Mouse (Mus musculus) embryonic facial prominence, embryonic 15.5 days (tissue): ENCODE measurements around the gene Wwc2. TPM values are rescaled to one million over a fixed set of nuclear protein-coding genes. Genes with fewer than 3 reads are reported as not detected.
A peak's percentile ranks its signal among the peaks of the same experiment; 100 is the strongest.

ENCODE experiments used
- ATAC-seq: fragments of 200-750 bp; cut with Nextera tagmentation; 2 replicates; pipeline ENCODE4 v1.8.0; 2017; ENCODE audit warnings: low read depth, moderate TSS enrichment; ENCODE audit not compliant: insufficient number of reproducible peaks, low FRiP score, low TSS enrichment
- H3K27ac ChIP-seq: fragments of 300-500 bp; sonication (generic); replicated peaks from 2 replicates; pipeline ENCODE4 v1.5.1; 2015; ENCODE audit warnings: mild to moderate bottlenecking, inconsistent platforms
- H3K27me3 ChIP-seq: fragments of 300-500 bp; sonication (generic); 2 replicates; pipeline ENCODE4 v1.6.1; 2015; ENCODE audit warnings: inconsistent platforms
- H3K36me3 ChIP-seq: fragments of 300-500 bp; sonication (generic); 2 replicates; pipeline ENCODE4 v1.6.1; 2015; ENCODE audit warnings: mild to moderate bottlenecking, inconsistent platforms
- H3K4me1 ChIP-seq: fragments of 300-500 bp; sonication (generic); 2 replicates; pipeline ENCODE4 v1.6.1; 2015; ENCODE audit warnings: inconsistent platforms
- H3K4me2 ChIP-seq: fragments of 300-500 bp; sonication (generic); replicated peaks from 2 replicates; pipeline ENCODE4 v1.6.1; 2015; ENCODE audit warnings: mild to moderate bottlenecking, inconsistent platforms
- H3K4me3 ChIP-seq: fragments of 300-500 bp; sonication (generic); replicated peaks from 2 replicates; pipeline ENCODE4 v1.5.1; 2015; ENCODE audit warnings: mild to moderate bottlenecking, inconsistent platforms
- H3K9ac ChIP-seq: fragments of 300-500 bp; sonication (generic); 2 replicates; pipeline ENCODE4 v1.6.1; 2015; ENCODE audit warnings: inconsistent platforms
- H3K9me3 ChIP-seq: fragments of 300-500 bp; sonication (generic); replicated peaks from 2 replicates; pipeline ENCODE4 v1.6.1; 2016; ENCODE audit warnings: inconsistent platforms
- WGBS: fragments of 180-500 bp; shearing (Covaris S2); methylation state at CpG from one replicate; pipeline ENCODE4 v1.1.7; 2015; 5-methylcytosine and 5-hydroxymethylcytosine counted together
- polyA plus RNA-seq: library from polyadenylated mRNA; unstranded; fragments of >200 nt; fragmentation: Nextera tagmentation; extraction: Ambion mirVana; gene quantifications from 2 replicates; pipeline ENCODE4 v1.2.1, GENCODE M21; 2015

The Wwc2 gene
- polyA plus RNA-seq, 1 experiment from 2014 or later, result 12.0 TPM

- no peak overlapping the region for H3K4me2 ChIP-seq
- H3K27ac ChIP-seq, result no peak overlapping the region
- no peaks in the 10 kb centered on the region for H3K36me3 ChIP-seq
- no peaks in the 10 kb centered on the region for H3K9me3 ChIP-seq
- WGBS, result 81% methylated on average over 14 of the region's 14 CpGs
- no peaks in the 10 kb centered on the region for H3K27me3 ChIP-seq
- ATAC-seq, result no peak
- H3K4me3 ChIP-seq, result no peak overlapping the region
- no peaks in the 10 kb centered on the region for H3K4me1 ChIP-seq
- H3K9ac ChIP-seq, result no peak overlapping the region
These were observed 20.3 kb upstream of the Wwc2 start for GRCm38 (mm10) chr8:48010977-48011376.

- no peak overlapping the region for H3K4me3 ChIP-seq
- H3K4me2 ChIP-seq, result no peak overlapping the region
- no peaks in the 10 kb centered on the region for H3K9me3 ChIP-seq
- H3K27me3 ChIP-seq, result no peaks in the 10 kb centered on the region
- 89% methylated on average over 15 of the region's 15 CpGs for WGBS
- H3K36me3 ChIP-seq, result no peaks in the 10 kb centered on the region
- no peaks in the 10 kb centered on the region for H3K4me1 ChIP-seq
- no peak overlapping the region for H3K27ac ChIP-seq
- no peak for ATAC-seq
- no peak overlapping the region for H3K9ac ChIP-seq
These were observed 18.7 kb upstream of the Wwc2 start for GRCm38 (mm10) chr8:48009399-48009798.

DNA sequence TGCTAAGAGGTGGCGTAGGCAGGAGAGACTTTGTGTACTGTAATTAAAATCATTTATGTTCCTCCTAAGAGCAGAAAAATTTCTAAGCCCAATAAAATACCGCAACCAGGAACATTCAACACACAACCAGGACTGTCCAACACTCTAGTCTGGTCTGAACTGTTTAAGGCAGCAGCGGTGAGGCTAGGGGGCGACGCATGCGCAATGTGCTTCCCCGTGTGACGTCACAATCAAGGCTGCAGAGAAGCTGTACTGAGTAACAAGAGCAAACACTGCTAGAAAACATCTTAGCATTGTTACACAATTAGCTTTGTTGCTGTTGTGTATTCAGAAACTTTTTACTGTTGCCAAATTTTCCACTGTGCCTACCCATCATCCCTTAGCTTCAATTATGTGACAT, 18.2 kb upstream of the Wwc2 start:
- Histone ChIP-seq H3K27me3 (no peaks in the 10 kb centered on the region), H3K9ac (no peak overlapping the region), H3K4me3 (no peak overlapping the region), H3K4me1 (no peaks in the 10 kb centered on the region), H3K27ac (no peak overlapping the region), H3K4me2 (no peak overlapping the region), H3K9me3 (no peaks in the 10 kb centered on the region), H3K36me3 (no peaks in the 10 kb centered on the region)
- WGBS, result 77% methylated on average over 8 of the region's 8 CpGs
- no peak for ATAC-seq

DNA sequence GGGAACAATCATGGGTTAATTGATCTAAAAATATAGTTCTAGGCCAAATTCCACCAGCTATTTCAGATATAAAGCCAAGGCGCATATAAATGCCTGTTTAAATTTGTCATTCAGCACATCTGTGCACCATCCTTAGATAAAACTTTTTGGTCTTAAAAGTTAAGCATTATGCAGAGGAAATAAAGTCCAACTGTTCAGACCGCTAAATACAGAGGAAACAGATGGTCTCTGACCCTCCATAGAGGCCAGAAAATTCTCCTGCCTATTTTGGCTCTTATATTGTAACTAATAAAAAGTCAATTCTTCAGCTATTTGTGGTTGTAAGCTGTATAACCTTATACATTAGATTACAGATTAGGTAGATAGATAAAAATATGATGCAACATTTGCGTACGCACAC, 16.1 kb upstream of the Wwc2 start:
- no peak for ATAC-seq
- H3K9me3 ChIP-seq, result no peaks in the 10 kb centered on the region

DNA sequence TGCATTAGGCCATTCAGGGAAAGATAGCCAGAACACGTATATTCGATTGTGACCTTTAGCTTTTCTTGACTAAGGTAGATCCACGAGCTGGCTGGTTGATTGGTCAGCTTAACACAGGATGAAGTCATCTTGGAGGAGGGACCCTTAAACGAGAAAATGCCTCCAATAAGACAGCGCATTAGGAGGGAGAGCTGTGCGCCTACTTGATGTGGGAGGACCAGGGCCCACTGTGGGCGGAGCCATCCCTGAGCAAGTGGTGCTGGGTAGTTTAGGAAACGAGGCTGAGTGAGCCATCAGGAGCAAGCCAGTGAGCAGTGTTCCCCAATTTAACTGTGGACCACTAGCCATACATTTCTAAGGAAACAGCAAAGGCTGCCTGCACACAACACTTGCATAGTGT, 11.8 kb upstream of the Wwc2 start:
- no peak for ATAC-seq
- no peak overlapping the region for H3K27ac ChIP-seq

More for the DNA sequence above, 16.1 kb upstream of the Wwc2 start:
- 70% methylated on average over 4 of the region's 4 CpGs for WGBS
- Histone ChIP-seq H3K27me3 (no peaks in the 10 kb centered on the region), H3K36me3 (no peaks in the 10 kb centered on the region), H3K4me1 (no peaks in the 10 kb centered on the region), H3K9ac (no peak overlapping the region), H3K4me3 (no peak overlapping the region), H3K4me2 (no peak overlapping the region), H3K27ac (no peak overlapping the region)

GRCm38 (mm10) chr8:48001395-48001794, 10.7 kb upstream of the Wwc2 start:
- Histone ChIP-seq H3K9me3 (no peaks in the 10 kb centered on the region), H3K4me1 (no peaks in the 10 kb centered on the region), H3K36me3 (no peaks in the 10 kb centered on the region), H3K9ac (no peak overlapping the region), H3K4me2 (no peak overlapping the region), H3K27me3 (no peaks in the 10 kb centered on the region), H3K27ac (no peak overlapping the region), H3K4me3 (no peak overlapping the region)
- no peak for ATAC-seq
- WGBS, result 94% methylated on average over 6 of the region's 6 CpGs

More for the DNA sequence above, 11.8 kb upstream of the Wwc2 start:
- Histone ChIP-seq H3K9ac (no peak overlapping the region), H3K36me3 (no peaks in the 10 kb centered on the region), H3K4me1 (no peaks in the 10 kb centered on the region), H3K9me3 (no peaks in the 10 kb centered on the region), H3K4me2 (no peak overlapping the region), H3K27me3 (no peaks in the 10 kb centered on the region), H3K4me3 (no peak overlapping the region)
- WGBS, result 91% methylated on average over 8 of the region's 8 CpGs

DNA sequence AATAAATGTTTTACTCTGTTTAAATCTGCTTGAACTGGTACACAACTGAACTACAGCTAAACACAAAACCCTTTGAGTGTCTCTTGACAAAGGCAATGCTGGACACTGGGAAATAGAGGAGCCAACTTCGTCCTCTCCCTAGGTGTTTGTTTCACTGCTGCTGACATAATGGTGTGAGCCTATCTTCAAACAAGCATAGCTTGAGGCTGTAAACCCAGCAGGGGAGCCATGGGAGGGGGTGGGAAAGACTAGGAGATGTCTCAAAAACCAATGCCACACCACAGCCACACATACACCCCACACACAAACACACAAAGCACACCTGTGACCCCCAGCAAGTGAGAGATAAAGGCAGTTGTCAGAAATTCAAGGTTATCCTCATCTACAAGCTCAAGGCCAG, 6.0 kb upstream of the Wwc2 start:
- Histone ChIP-seq H3K9ac (no peak overlapping the region), H3K27me3 (no peaks in the 10 kb centered on the region), H3K4me1 (peaks cover 12% of the 10 kb centered on the region), H3K36me3 (no peaks in the 10 kb centered on the region), H3K4me3 (no peak overlapping the region), H3K27ac (no peak overlapping the region), H3K9me3 (no peaks in the 10 kb centered on the region), H3K4me2 (no peak overlapping the region)
- ATAC-seq, result no peak
- WGBS, result 58% methylated on average over 1 of the region's 1 CpGs

DNA sequence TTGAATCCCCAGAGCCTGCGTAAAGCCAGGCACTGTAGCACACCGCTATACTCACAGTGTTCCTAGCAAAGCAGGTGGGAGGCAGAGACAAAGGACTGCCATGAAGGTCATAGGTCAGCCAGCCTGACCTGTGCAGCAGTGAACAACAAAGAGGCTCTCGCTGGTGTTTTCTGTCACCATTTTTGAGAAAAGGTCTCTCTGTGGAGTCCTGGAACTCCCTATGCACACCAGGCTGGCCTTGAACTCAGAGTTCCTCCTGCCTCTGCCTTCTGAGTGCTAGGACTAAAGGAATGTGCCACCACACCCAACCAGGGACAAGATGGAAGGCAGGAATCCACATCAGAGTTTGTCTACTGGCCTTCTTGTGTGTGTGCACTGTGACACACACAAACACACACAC, 5.4 kb upstream of the Wwc2 start:
- no peak overlapping the region for H3K4me3 ChIP-seq
- ATAC-seq, result no peak
- no peaks in the 10 kb centered on the region for H3K27me3 ChIP-seq
- no peak overlapping the region for H3K9ac ChIP-seq
- 90% methylated on average over 3 of the region's 3 CpGs for WGBS
- no peaks in the 10 kb centered on the region for H3K9me3 ChIP-seq
- H3K4me1 ChIP-seq, result peaks cover 18% of the 10 kb centered on the region
- no peak overlapping the region for H3K4me2 ChIP-seq
- no peaks in the 10 kb centered on the region for H3K36me3 ChIP-seq
- no peak overlapping the region for H3K27ac ChIP-seq

DNA sequence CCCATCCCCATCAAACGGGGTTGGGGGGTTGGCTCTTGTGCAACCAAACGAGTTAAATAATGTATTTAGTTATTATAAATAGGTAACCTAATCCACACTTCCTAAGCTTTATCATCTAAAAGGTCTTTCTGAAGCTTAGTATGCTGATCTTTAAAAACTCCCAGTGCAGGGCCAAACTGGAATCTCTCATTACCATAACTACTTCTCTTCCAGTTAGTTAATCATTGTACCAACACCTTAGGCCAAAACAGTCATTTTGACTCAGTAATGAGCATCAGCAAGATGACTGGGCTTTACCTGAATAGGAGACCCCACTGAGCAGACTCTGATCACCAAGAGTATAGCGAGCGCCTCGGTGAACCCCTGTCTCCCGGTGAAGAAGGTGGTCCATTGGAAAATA, 4.7 kb upstream of the Wwc2 start:
- ATAC-seq, result no peak
- Histone ChIP-seq H3K4me1 (peaks cover 19% of the 10 kb centered on the region), H3K27ac (no peak overlapping the region), H3K27me3 (no peaks in the 10 kb centered on the region), H3K36me3 (no peaks in the 10 kb centered on the region), H3K9me3 (no peaks in the 10 kb centered on the region), H3K4me2 (peak overlapping the region; percentile 45; the same call in 1 of the 2 replicates), H3K9ac (no peak overlapping the region), H3K4me3 (0 out of 2 replicates have a peak overlapping the region, but pooled peaks have one; percentile 22)
- WGBS, result 75% methylated on average over 6 of the region's 6 CpGs

DNA sequence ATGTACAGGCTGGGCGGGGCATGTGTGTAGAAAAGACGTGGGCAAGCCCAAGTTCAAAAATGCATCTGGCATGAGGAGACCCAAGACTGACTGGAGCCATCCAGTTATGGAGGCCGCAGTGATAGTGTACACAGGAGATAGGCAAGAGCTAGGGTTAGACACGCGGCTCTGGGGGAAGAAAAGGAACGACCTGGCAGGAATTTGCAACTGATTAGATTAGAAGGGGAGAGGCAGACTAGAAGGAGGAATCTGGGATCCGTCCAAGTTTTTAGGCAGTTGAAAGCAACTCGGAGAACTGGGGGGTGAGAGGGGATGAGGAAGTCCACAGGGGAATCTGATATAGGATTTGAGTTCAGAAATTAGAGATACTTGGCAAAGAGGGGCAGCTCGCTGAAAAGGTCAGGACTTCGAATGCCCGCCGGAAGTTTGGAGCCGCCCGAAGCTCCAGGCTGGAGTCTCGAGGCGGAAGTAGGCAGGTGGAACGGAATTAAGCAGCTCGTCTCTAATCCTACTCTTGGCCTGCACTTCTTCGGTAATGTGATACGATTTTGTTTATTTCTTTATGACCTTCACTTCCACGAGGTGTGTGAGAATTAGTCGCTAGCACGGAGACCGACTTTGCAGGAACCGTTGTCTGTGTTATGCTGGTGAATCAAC, 4.0 kb upstream of the Wwc2 start:
- H3K4me3 ChIP-seq, result peak overlapping the region; percentile 22

GRCm38 (mm10) chr8:47990386-47990772, 345 bp downstream of the Wwc2 start:
- peak overlapping the region; percentile 97 for H3K9ac ChIP-seq
- ATAC-seq, result peak; percentile 95
- WGBS, result 2% methylated on average over 25 of the region's 45 CpGs
- no peaks in the 10 kb centered on the region for H3K36me3 ChIP-seq
- peak overlapping the region; percentile 95 for H3K27ac ChIP-seq
- H3K4me2 ChIP-seq, result peak overlapping the region; percentile 90
- H3K9me3 ChIP-seq, result no peaks in the 10 kb centered on the region
- no peaks in the 10 kb centered on the region for H3K27me3 ChIP-seq
- H3K4me3 ChIP-seq, result peak overlapping the region; percentile 97
- peaks cover 56% of the 10 kb centered on the region for H3K4me1 ChIP-seq

More for the DNA sequence above, 4.0 kb upstream of the Wwc2 start:
- WGBS, result 44% methylated on average over 25 of the region's 25 CpGs
- H3K27ac ChIP-seq, result 0 out of 2 replicates have a peak overlapping the region, but pooled peaks have one; percentile 28
- H3K4me1 ChIP-seq, result peaks cover 19% of the 10 kb centered on the region
- H3K4me2 ChIP-seq, result peak overlapping the region; percentile 45
- no peaks in the 10 kb centered on the region for H3K9me3 ChIP-seq
- no peaks in the 10 kb centered on the region for H3K36me3 ChIP-seq
- no peaks in the 10 kb centered on the region for H3K27me3 ChIP-seq
- no peak overlapping the region for H3K9ac ChIP-seq
- ATAC-seq, result no peak
